Mouse (Mus musculus): Measurements from ENCODE around the gene Cntnap2.

DNA sequence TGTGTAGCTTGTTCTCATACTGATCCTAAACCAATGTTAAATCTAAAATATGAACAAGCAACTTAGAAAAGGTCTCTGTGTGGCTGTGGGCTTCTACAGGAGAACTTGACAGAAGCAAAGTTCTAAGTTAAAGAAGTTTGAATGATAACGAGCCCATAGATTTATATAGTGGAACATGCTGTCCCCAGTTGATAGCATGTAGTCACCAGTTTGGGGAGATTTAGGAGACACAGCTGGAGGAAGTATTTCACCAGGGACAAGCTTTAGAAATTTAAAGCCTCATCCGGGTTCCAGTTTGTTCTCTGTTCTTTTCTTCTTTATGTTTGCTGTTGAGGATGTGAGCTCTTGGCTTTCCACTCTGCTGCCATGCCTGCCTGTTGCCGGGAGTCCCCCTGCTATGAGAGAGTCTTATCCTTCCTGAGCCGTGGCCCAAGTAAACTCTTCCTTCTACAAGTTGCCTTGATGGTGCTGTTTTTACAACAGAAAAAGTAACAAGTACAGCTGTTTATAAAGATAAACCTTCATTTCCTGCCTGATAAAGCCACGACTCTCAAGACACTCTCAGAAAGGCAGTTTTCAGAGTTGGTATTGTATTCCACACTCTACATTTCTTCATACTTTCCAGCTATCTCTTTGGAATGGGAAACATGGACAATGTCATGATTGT lies 2264.1 kb downstream of the Cntnap2 start:
- TF ChIP-seq CTCF (IDR thresholded peaks at IDR 0.05; ENCODE audit: low read depth) (no peak), EP300 (IDR thresholded peaks at IDR 0.05; ENCODE audit: low read depth) (no peak)
